Comparison of ENCODE assay signal across 24 mouse cellular contexts in the genomic region with DNA sequence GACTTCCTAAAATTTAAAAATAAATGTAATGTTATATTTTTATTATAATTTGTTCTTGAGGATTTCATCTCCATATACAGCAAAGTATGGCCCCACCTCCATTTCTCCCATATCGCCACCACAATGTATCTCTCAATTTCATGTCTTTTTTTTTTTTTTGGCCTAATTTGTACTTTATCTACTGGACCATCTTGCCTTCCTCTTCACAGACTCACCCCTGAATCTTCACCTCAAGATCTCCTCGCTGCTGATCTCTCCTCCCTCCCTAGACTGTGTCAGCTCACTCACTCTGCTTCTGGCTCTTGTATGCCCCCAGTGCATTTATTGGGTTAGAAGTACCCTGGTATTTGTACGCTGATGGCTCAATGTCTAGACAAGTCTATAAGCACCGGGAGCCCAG.
DNase-seq lines count a peak whose midpoint lies in the region; ATAC-seq lines count a peak whose summit lies in the region.
"Had no signal": no experiment of that assay in that cellular context is flagged by ENCODE, and none has a peak within 500 bp of the region (broad histone marks: within the 10 kb centered on the region; RNA-seq: fewer than 3 reads in every experiment).

No protein-coding gene starts in this region.

- peak; percentile 71; the same call in 1 of the 2 replicates for ATAC-seq in liver, embryonic 12.5 days
- peak; percentile 81 for ATAC-seq in liver, embryonic 13.5 days (ENCODE audit: low read depth)
- peak; percentile 50; the same call in 1 of the 2 replicates for ATAC-seq in liver, embryonic 16.5 days (ENCODE audit: low read depth)
- ATAC-seq: forebrain, embryonic 13.5 days; forebrain, embryonic 16.5 days; hindbrain, embryonic 16.5 days; Patski had no signal

- no peak overlapping the region for H3K9ac ChIP-seq in liver, embryonic 12.5 days
- H3K9ac ChIP-seq in liver, embryonic 13.5 days = no peak overlapping the region
- no peak overlapping the region for H3K9ac ChIP-seq in liver, embryonic 16.5 days (ENCODE audit: low read depth, low read length)
- H3K9ac ChIP-seq: forebrain, embryonic 13.5 days; heart, embryonic 12.5 days; heart, embryonic 15.5 days; hindbrain, embryonic 13.5 days had no signal

- 59% methylated on average over 4 of the region's 4 CpGs for WGBS in liver, embryonic 12.5 days (ENCODE audit: insufficient replicate concordance)
- 66% methylated on average over 4 of the region's 4 CpGs for WGBS in liver, embryonic 13.5 days (ENCODE audit: insufficient replicate concordance)
- 57% methylated on average over 4 of the region's 4 CpGs for WGBS in liver, embryonic 16.5 days (ENCODE audit: insufficient replicate concordance)

- H3K4me1 ChIP-seq in liver, embryonic 12.5 days = no peaks in the 10 kb centered on the region
- peaks cover 3% of the 10 kb centered on the region; the same call in 1 of the 2 replicates for H3K4me1 ChIP-seq in liver, embryonic 13.5 days (replicated peaks)
- H3K4me1 ChIP-seq in liver, embryonic 16.5 days (ENCODE audit: control insufficient read depth, low read depth, low read length) = no peaks in the 10 kb centered on the region; the same call in 1 of the 2 replicates
- H3K4me1 ChIP-seq: forebrain, embryonic 10.5 days; forebrain, embryonic 13.5 days; heart, embryonic 12.5 days; heart, embryonic 15.5 days; hindbrain, embryonic 10.5 days had no signal

- no peak overlapping the region for H3K4me2 ChIP-seq in liver, embryonic 12.5 days
- H3K4me2 ChIP-seq in liver, embryonic 13.5 days = no peak overlapping the region
- H3K4me2 ChIP-seq in liver, embryonic 16.5 days (ENCODE audit: low read depth, low read length) = no peak overlapping the region
- H3K4me2 ChIP-seq: forebrain, embryonic 13.5 days; heart, embryonic 12.5 days; heart, embryonic 15.5 days; hindbrain, embryonic 13.5 days had no signal

- H3K27me3 ChIP-seq in liver, embryonic 12.5 days (replicated peaks) = no peaks in the 10 kb centered on the region
- H3K27me3 ChIP-seq in liver, embryonic 13.5 days = no peaks in the 10 kb centered on the region
- H3K27me3 ChIP-seq in liver, embryonic 16.5 days (ENCODE audit: control insufficient read depth, insufficient read depth, low read depth, low read length) = no peaks in the 10 kb centered on the region
- H3K27me3 ChIP-seq: forebrain, embryonic 13.5 days; heart, embryonic 12.5 days; heart, embryonic 15.5 days; hindbrain, embryonic 13.5 days; Patski had no signal

- H3K4me3 ChIP-seq in liver, embryonic 12.5 days = no peak overlapping the region
- no peak overlapping the region for H3K4me3 ChIP-seq in liver, embryonic 13.5 days (replicated peaks)
- no peak overlapping the region for H3K4me3 ChIP-seq in liver, embryonic 16.5 days (ENCODE audit: low read depth, low read length)
- H3K4me3 ChIP-seq: forebrain, embryonic 10.5 days; forebrain, embryonic 13.5 days; heart, embryonic 12.5 days; heart, embryonic 15.5 days; hindbrain, embryonic 10.5 days; hindbrain, embryonic 13.5 days had no signal

- H3K36me3 ChIP-seq in liver, embryonic 12.5 days = no peaks in the 10 kb centered on the region
- no peaks in the 10 kb centered on the region for H3K36me3 ChIP-seq in liver, embryonic 13.5 days
- no peaks in the 10 kb centered on the region for H3K36me3 ChIP-seq in liver, embryonic 16.5 days (ENCODE audit: control insufficient read depth, insufficient read depth)
- H3K36me3 ChIP-seq: forebrain, embryonic 10.5 days; heart, embryonic 12.5 days; heart, embryonic 15.5 days; hindbrain, embryonic 10.5 days; hindbrain, embryonic 13.5 days had no signal

- DNase-seq in liver = no peak
- DNase-seq in liver, embryonic 13.5 days = no peak
- no peak for DNase-seq in kidney, adult 8-10 months
- no peak for DNase-seq in spleen, postnatal 4 days (ENCODE audit: low spot score in 2 of 2)
- DNase-seq: adrenal gland, postnatal 10 days; adrenal gland, postnatal 36 days; cerebellum, adult 11-12 months; cerebellum, adult 8-10 months; cerebellum, postnatal 10 days; gastrocnemius, postnatal 10 days; gastrocnemius, postnatal 36 days; heart, postnatal 10 days; heart, postnatal 36 days had no signal

- no peak overlapping the region for H3K27ac ChIP-seq in liver, embryonic 12.5 days
- H3K27ac ChIP-seq in liver, embryonic 13.5 days = no peak overlapping the region
- no peak overlapping the region for H3K27ac ChIP-seq in liver, embryonic 16.5 days (ENCODE audit: low read length)
- H3K27ac ChIP-seq: forebrain, embryonic 10.5 days; forebrain, embryonic 13.5 days; heart, embryonic 15.5 days; hindbrain, embryonic 10.5 days; hindbrain, embryonic 13.5 days had no signal

- H3K9me3 ChIP-seq in liver, embryonic 12.5 days (replicated peaks) = no peaks in the 10 kb centered on the region
- no peaks in the 10 kb centered on the region for H3K9me3 ChIP-seq in liver, embryonic 13.5 days (replicated peaks)
- H3K9me3 ChIP-seq in liver, embryonic 16.5 days (replicated peaks; ENCODE audit: control insufficient read depth, low read length) = no peaks in the 10 kb centered on the region
- H3K9me3 ChIP-seq: forebrain, embryonic 10.5 days; forebrain, embryonic 13.5 days; heart, embryonic 12.5 days; heart, embryonic 15.5 days; hindbrain, embryonic 10.5 days; hindbrain, embryonic 13.5 days had no signal
